Mouse (Mus musculus): Measurements from ENCODE around the gene Cdk15. TPM values are rescaled to one million over a fixed set of nuclear protein-coding genes. Genes with fewer than 3 reads are reported as not detected.

Gene Cdk15
- polyA plus RNA-seq, 1 experiment from 2014 or later, result not detected

- H3K4me3 ChIP-seq (ENCODE audit: low read depth, low read length), result no peak overlapping the region
- no peaks in the 10 kb centered on the region for H3K36me3 ChIP-seq (ENCODE audit: insufficient read depth)
- DNase-seq (peak; percentile 7), ATAC-seq (ENCODE audit: insufficient read depth) (no peak)
- no peak overlapping the region for H3K9ac ChIP-seq
- H3K9me3 ChIP-seq (ENCODE audit: low read depth, low read length), result no peaks in the 10 kb centered on the region
- no peaks in the 10 kb centered on the region for H3K27me3 ChIP-seq (ENCODE audit: insufficient read depth, low read length)
- H3K27ac ChIP-seq (ENCODE audit: low read depth), result no peak overlapping the region
- H3K4me2 ChIP-seq, result no peak overlapping the region
- H3K4me1 ChIP-seq (ENCODE audit: insufficient read depth), result no peaks in the 10 kb centered on the region
- 61% methylated on average over 2 of the region's 2 CpGs for WGBS
- no peak for TF ChIP-seq CTCF (IDR thresholded peaks at IDR 0.05; ENCODE audit: low read depth)
Measured at GRCm38 (mm10) chr1:59221591-59221990, 35.1 kb upstream of the Cdk15 start.

DNA sequence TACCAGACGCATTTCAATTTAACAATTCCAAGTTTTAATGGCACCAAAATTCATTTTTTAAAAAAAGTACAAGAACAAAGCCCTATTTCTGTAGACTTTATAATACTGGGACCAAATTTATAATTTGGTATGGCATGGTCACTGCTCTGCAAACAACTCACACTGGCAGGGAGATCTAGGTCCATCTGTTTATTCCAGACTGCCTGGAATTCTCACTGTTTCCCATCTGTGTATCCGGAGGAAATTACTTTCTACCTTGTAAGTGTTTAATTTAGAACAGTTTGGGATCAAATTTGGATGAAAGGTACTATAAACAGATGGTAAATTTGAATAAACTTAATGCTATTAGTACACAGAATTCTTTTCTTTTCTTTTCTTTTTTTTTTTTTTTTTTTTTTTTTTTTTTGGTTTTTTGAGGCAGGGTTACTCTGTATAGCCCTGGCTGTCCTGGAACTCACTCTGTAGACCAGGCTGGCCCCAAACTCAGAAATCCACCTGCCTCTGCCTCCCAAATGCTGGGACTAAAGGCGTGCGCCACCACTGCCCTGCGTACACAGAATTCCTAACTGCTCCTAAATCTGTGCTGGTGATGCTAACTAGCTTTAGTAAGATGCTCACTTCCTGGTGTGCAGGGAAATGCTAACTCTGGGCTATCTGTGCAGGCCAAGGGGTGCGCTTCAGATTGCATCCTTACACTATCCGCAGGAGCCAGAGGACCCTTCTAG, 34.4 kb upstream of the Cdk15 start:
- Histone ChIP-seq H3K36me3 (ENCODE audit: insufficient read depth) (no peaks in the 10 kb centered on the region), H3K4me1 (ENCODE audit: insufficient read depth) (no peaks in the 10 kb centered on the region), H3K27me3 (ENCODE audit: insufficient read depth, low read length) (no peaks in the 10 kb centered on the region), H3K4me3 (ENCODE audit: low read depth, low read length) (no peak overlapping the region), H3K9me3 (ENCODE audit: low read depth, low read length) (no peaks in the 10 kb centered on the region), H3K27ac (ENCODE audit: low read depth) (no peak overlapping the region), H3K4me2 (no peak overlapping the region), H3K9ac (no peak overlapping the region)
- no peak for DNase-seq
- TF ChIP-seq CTCF (IDR thresholded peaks at IDR 0.05; ENCODE audit: low read depth), result no peak
- WGBS, result 82% methylated on average over 7 of the region's 7 CpGs
- no peak for ATAC-seq (ENCODE audit: insufficient read depth)

GRCm38 (mm10) chr1:59228552-59228951, 28.2 kb upstream of the Cdk15 start:
- DNase-seq (no peak), ATAC-seq (ENCODE audit: insufficient read depth) (no peak)
- 79% methylated on average over 7 of the region's 7 CpGs for WGBS

GRCm38 (mm10) chr1:59229187-59229586, 27.5 kb upstream of the Cdk15 start:
- H3K27me3 ChIP-seq (ENCODE audit: insufficient read depth, low read length), result no peaks in the 10 kb centered on the region
- no peak overlapping the region for H3K4me3 ChIP-seq (ENCODE audit: low read depth, low read length)
- H3K9me3 ChIP-seq (ENCODE audit: low read depth, low read length), result no peaks in the 10 kb centered on the region
- 48% methylated on average over 4 of the region's 4 CpGs for WGBS
- TF ChIP-seq CTCF (IDR thresholded peaks at IDR 0.05; ENCODE audit: low read depth), result no peak
- H3K9ac ChIP-seq, result no peak overlapping the region
- no peak overlapping the region for H3K4me2 ChIP-seq
- 0 out of 2 replicates have a peak, but pooled peaks cover 6% of the 10 kb centered on the region for H3K36me3 ChIP-seq (ENCODE audit: insufficient read depth)
- H3K27ac ChIP-seq (ENCODE audit: low read depth), result no peak overlapping the region
- H3K4me1 ChIP-seq (ENCODE audit: insufficient read depth), result no peaks in the 10 kb centered on the region
- ATAC-seq (ENCODE audit: insufficient read depth) (no peak), DNase-seq (no peak)

More at GRCm38 (mm10) chr1:59228552-59228951, 28.2 kb upstream of the Cdk15 start:
- Histone ChIP-seq H3K4me1 (ENCODE audit: insufficient read depth) (no peaks in the 10 kb centered on the region), H3K9me3 (ENCODE audit: low read depth, low read length) (no peaks in the 10 kb centered on the region), H3K4me3 (ENCODE audit: low read depth, low read length) (no peak overlapping the region), H3K4me2 (no peak overlapping the region), H3K27ac (ENCODE audit: low read depth) (no peak overlapping the region), H3K27me3 (ENCODE audit: insufficient read depth, low read length) (no peaks in the 10 kb centered on the region), H3K9ac (no peak overlapping the region), H3K36me3 (ENCODE audit: insufficient read depth) (0 out of 2 replicates have a peak, but pooled peaks cover 6% of the 10 kb centered on the region)
- TF ChIP-seq CTCF (IDR thresholded peaks at IDR 0.05; ENCODE audit: low read depth), result no peak

- peak within 1 kb of the TSS; percentile 52; the same call in 1 of the 2 replicates for H3K27ac ChIP-seq (ENCODE audit: low read depth)
- ATAC-seq (ENCODE audit: insufficient read depth), result peak; percentile 98
Measured at GRCm38 (mm10) chr1:59236856-59237441, 19.8 kb upstream of the Cdk15 start, which contains the start of gene Als2. Gene Als2 (minus strand): TSS chr1:59237231.

GRCm38 (mm10) chr1:59237614-59238211, 19.0 kb upstream of the Cdk15 start:
- peak; percentile 27 for ATAC-seq (ENCODE audit: insufficient read depth)
- 1% methylated on average over 19 of the region's 19 CpGs for WGBS
- TF ChIP-seq CTCF (IDR thresholded peaks at IDR 0.05; ENCODE audit: low read depth), result peak; percentile 77

More at GRCm38 (mm10) chr1:59236856-59237441, 19.8 kb upstream of the Cdk15 start, which contains the start of gene Als2:
- H3K9me3 ChIP-seq (ENCODE audit: low read depth, low read length), result no peaks in the 10 kb centered on the region
- H3K9ac ChIP-seq, result peak within 1 kb of the TSS; percentile 63
- no peaks in the 10 kb centered on the region for H3K27me3 ChIP-seq (ENCODE audit: insufficient read depth, low read length)
- peak within 1 kb of the TSS; percentile 87 for H3K4me2 ChIP-seq
- under 1% methylated on average over 58 of the region's 58 CpGs for WGBS
- H3K36me3 ChIP-seq (ENCODE audit: insufficient read depth), result no peaks in the 10 kb centered on the region
- H3K4me3 ChIP-seq (ENCODE audit: low read depth, low read length), result peak within 1 kb of the TSS; percentile 63
- H3K4me1 ChIP-seq (ENCODE audit: insufficient read depth), result no peaks in the 10 kb centered on the region
- TF ChIP-seq CTCF (IDR thresholded peaks at IDR 0.05; ENCODE audit: low read depth), result no peak
- peak; percentile 99 for DNase-seq

GRCm38 (mm10) chr1:59243770-59244169, 12.9 kb upstream of the Cdk15 start:
- TF ChIP-seq CTCF (IDR thresholded peaks at IDR 0.05; ENCODE audit: low read depth), result no peak
- H3K36me3 ChIP-seq (ENCODE audit: insufficient read depth), result no peaks in the 10 kb centered on the region
- H3K9me3 ChIP-seq (ENCODE audit: low read depth, low read length), result no peaks in the 10 kb centered on the region
- H3K27ac ChIP-seq (ENCODE audit: low read depth), result no peak overlapping the region
- no peak overlapping the region for H3K4me3 ChIP-seq (ENCODE audit: low read depth, low read length)
- H3K4me1 ChIP-seq (ENCODE audit: insufficient read depth), result no peaks in the 10 kb centered on the region
- DNase-seq, result no peak
- ATAC-seq (ENCODE audit: insufficient read depth), result no peak
- 54% methylated on average over 2 of the region's 2 CpGs for WGBS
- no peak overlapping the region for H3K9ac ChIP-seq
- H3K27me3 ChIP-seq (ENCODE audit: insufficient read depth, low read length), result no peaks in the 10 kb centered on the region
- no peak overlapping the region for H3K4me2 ChIP-seq

More at GRCm38 (mm10) chr1:59237614-59238211, 19.0 kb upstream of the Cdk15 start:
- H3K27ac ChIP-seq (ENCODE audit: low read depth), result peak overlapping the region; percentile 52; the same call in 1 of the 2 replicates
- no peaks in the 10 kb centered on the region for H3K36me3 ChIP-seq (ENCODE audit: insufficient read depth)
- H3K4me3 ChIP-seq (ENCODE audit: low read depth, low read length), result peak overlapping the region; percentile 63
- H3K4me1 ChIP-seq (ENCODE audit: insufficient read depth), result no peaks in the 10 kb centered on the region
- H3K9ac ChIP-seq, result peak overlapping the region; percentile 63
- H3K9me3 ChIP-seq (ENCODE audit: low read depth, low read length), result no peaks in the 10 kb centered on the region
- DNase-seq, result peak; percentile 87
- H3K27me3 ChIP-seq (ENCODE audit: insufficient read depth, low read length), result no peaks in the 10 kb centered on the region
- peak overlapping the region; percentile 87 for H3K4me2 ChIP-seq
